Mouse (Mus musculus): ENCODE measurements at regions not wholly inside any gene's neighbourhood (a gene's known extent, or its start where the extent isn't known, plus 50 kb on each side); places are given as distances from the start of the nearest gene placed in this dataset.

GRCm38 (mm10) chr9:101410783-101411531 is 159.4 kb upstream of the Ppp2r3a start:
- no peak for TF ChIP-seq MAZ (IDR thresholded peaks at IDR 0.05; ENCODE audit: low read depth, low read length)
- no peak for TF ChIP-seq NELFE (IDR thresholded peaks at IDR 0.05; ENCODE audit: low read depth, low read length)
- TF ChIP-seq MEF2A (IDR thresholded peaks at IDR 0.05; ENCODE audit: extremely low read depth, insufficient replicate concordance, low read depth, low read length, poor library complexity, severe bottlenecking): no peak
- TF ChIP-seq MYC (IDR thresholded peaks at IDR 0.05; ENCODE audit: low read depth, low read length): no peak
- Histone ChIP-seq H3K4me1 (ENCODE audit: control insufficient read depth in 1 of 2, insufficient read depth in 2 of 2, low read length in 2 of 2) (no peaks in the 10 kb centered on the region), H3K36me3 (ENCODE audit: control insufficient read depth in 1 of 2, insufficient read depth in 2 of 2, low read length in 2 of 2) (no peaks in the 10 kb centered on the region), H3K9me3 (replicated peaks; ENCODE audit: insufficient read depth, low read length) (no peaks in the 10 kb centered on the region), H3K27me3 (ENCODE audit: control insufficient read depth in 1 of 2, insufficient read depth in 2 of 2, low read length in 2 of 2) (no peaks in the 10 kb centered on the region), H3K4me3 (ENCODE audit: control insufficient read depth in 1 of 2, insufficient read depth in 1 of 2, low read depth in 2 of 2, low read length in 2 of 2) (no peak overlapping the region), H3K9ac (ENCODE audit: control insufficient read depth, low read depth, low read length, poor library complexity, severe bottlenecking) (no peak overlapping the region), H3K27ac (ENCODE audit: control insufficient read depth, low read depth, low read length) (no peak overlapping the region), H3K79me2 (ENCODE audit: control insufficient read depth, insufficient read depth, low read length, poor library complexity) (no peaks in the 10 kb centered on the region)
- DNase-seq (ENCODE audit: low read depth, low spot score): no peak

GRCm38 (mm10) chr9:101410348-101410747 is 158.8 kb upstream of the Ppp2r3a start:
- DNase-seq (ENCODE audit: low read depth, low spot score): no peak
- no peak overlapping the region for H3K27ac ChIP-seq (ENCODE audit: control insufficient read depth, low read depth, low read length)
- H3K9ac ChIP-seq (ENCODE audit: control insufficient read depth, low read depth, low read length, poor library complexity, severe bottlenecking): no peak overlapping the region
- no peaks in the 10 kb centered on the region for H3K27me3 ChIP-seq (ENCODE audit: control insufficient read depth in 1 of 2, insufficient read depth in 2 of 2, low read length in 2 of 2)
- no peaks in the 10 kb centered on the region for H3K4me1 ChIP-seq (ENCODE audit: control insufficient read depth in 1 of 2, insufficient read depth in 2 of 2, low read length in 2 of 2)
- H3K4me3 ChIP-seq (ENCODE audit: control insufficient read depth in 1 of 2, insufficient read depth in 1 of 2, low read depth in 2 of 2, low read length in 2 of 2): no peak overlapping the region
- H3K79me2 ChIP-seq (ENCODE audit: control insufficient read depth, insufficient read depth, low read length, poor library complexity): no peaks in the 10 kb centered on the region
- H3K36me3 ChIP-seq (ENCODE audit: control insufficient read depth in 1 of 2, insufficient read depth in 2 of 2, low read length in 2 of 2): no peaks in the 10 kb centered on the region
- H3K9me3 ChIP-seq (replicated peaks; ENCODE audit: insufficient read depth, low read length): no peaks in the 10 kb centered on the region
- TF ChIP-seq HCFC1 (IDR thresholded peaks at IDR 0.05; ENCODE audit: low read depth, low read length) (no peak), ETS1 (IDR thresholded peaks at IDR 0.05; ENCODE audit: low read depth, low read length) (no peak), CHD2 (IDR thresholded peaks at IDR 0.05; ENCODE audit: low read length) (no peak), TAL1 (IDR thresholded peaks at IDR 0.05; ENCODE audit: low read length) (no peak), NRF1 (IDR thresholded peaks at IDR 0.05; ENCODE audit: insufficient read depth, low read depth, low read length, poor library complexity, severe bottlenecking) (no peak), MAFK (IDR thresholded peaks at IDR 0.05; ENCODE audit: borderline replicate concordance, low read depth, low read length) (no peak), USF1 (IDR thresholded peaks at IDR 0.05; ENCODE audit: low read depth, low read length) (no peak), POLR2AphosphoS2 (IDR thresholded peaks at IDR 0.05; ENCODE audit: low read length) (no peak), MYB (IDR thresholded peaks at IDR 0.05; ENCODE audit: low read depth, low read length) (no peak), MEF2A (IDR thresholded peaks at IDR 0.05; ENCODE audit: extremely low read depth, insufficient replicate concordance, low read depth, low read length, poor library complexity, severe bottlenecking) (no peak), SMC3 (IDR thresholded peaks at IDR 0.05; ENCODE audit: low read depth, low read length) (no peak), RCOR1 (IDR thresholded peaks at IDR 0.05; ENCODE audit: low read depth, low read length) (no peak), MYC (IDR thresholded peaks at IDR 0.05; ENCODE audit: low read depth, low read length) (no peak), POLR2AphosphoS5 (IDR thresholded peaks at IDR 0.05; ENCODE audit: borderline replicate concordance, low read depth, low read length) (no peak), CHD1 (IDR thresholded peaks at IDR 0.05; ENCODE audit: low read depth, low read length) (no peak), ZNF384 (IDR thresholded peaks at IDR 0.05; ENCODE audit: low read depth, low read length) (no peak), E2F4 (IDR thresholded peaks at IDR 0.05; ENCODE audit: borderline replicate concordance, low read depth, low read length) (no peak), USF2 (IDR thresholded peaks at IDR 0.05; ENCODE audit: borderline replicate concordance in 1 of 2, insufficient read depth in 1 of 2, low read depth in 1 of 2, low read length in 2 of 2) (no peak), ELF1 (IDR thresholded peaks at IDR 0.05; ENCODE audit: low read depth, low read length) (no peak)

All from MEL (cell line).